Mouse (Mus musculus) thymus, postnatal 25 days (tissue): ENCODE results near the gene Ttbk1.
A peak's percentile ranks its signal among the peaks of the same experiment; 100 is the strongest.

ENCODE experiments used
- DNase-seq: peaks from one replicate; pipeline ENCODE4 v3.0.0; 2022

The Ttbk1 gene

GRCm38 (mm10) chr17:46476601-46477000, 10.9 kb downstream of the Ttbk1 start:
- peak; percentile 58 for DNase-seq

- no peak for DNase-seq
These were observed 19.6 kb downstream of the Ttbk1 start for GRCm38 (mm10) chr17:46467830-46468229.

GRCm38 (mm10) chr17:46462226-46462625, 25.2 kb downstream of the Ttbk1 start:
- no peak for DNase-seq

GRCm38 (mm10) chr17:46461347-46461746, 26.1 kb downstream of the Ttbk1 start:
- DNase-seq, result no peak

GRCm38 (mm10) chr17:46460673-46461072, 26.8 kb downstream of the Ttbk1 start:
- peak; percentile 35 for DNase-seq

- DNase-seq, result no peak
These were observed 29.0 kb downstream of the Ttbk1 start for GRCm38 (mm10) chr17:46458439-46458838.

- DNase-seq, result peak; percentile 59
These were observed 29.7 kb downstream of the Ttbk1 start for GRCm38 (mm10) chr17:46457791-46458190.

- peak; percentile 26 for DNase-seq
These were observed 32.3 kb downstream of the Ttbk1 start for GRCm38 (mm10) chr17:46455110-46455691.

- no peak for DNase-seq
These were observed 32.9 kb downstream of the Ttbk1 start for GRCm38 (mm10) chr17:46454539-46454938.

- no peak for DNase-seq
These were observed 33.5 kb downstream of the Ttbk1 start for GRCm38 (mm10) chr17:46453970-46454411.

- DNase-seq, result no peak
These were observed 34.0 kb downstream of the Ttbk1 start for GRCm38 (mm10) chr17:46453302-46453948.

GRCm38 (mm10) chr17:46452683-46453082, 34.8 kb downstream of the Ttbk1 start:
- no peak for DNase-seq

- no peak for DNase-seq
These were observed 41.2 kb downstream of the Ttbk1 start for GRCm38 (mm10) chr17:46446264-46446663.

- DNase-seq, result no peak
These were observed 42.5 kb downstream of the Ttbk1 start for GRCm38 (mm10) chr17:46444839-46445579.

GRCm38 (mm10) chr17:46439176-46439575, 48.3 kb downstream of the Ttbk1 start:
- DNase-seq, result no peak

GRCm38 (mm10) chr17:46438298-46438873, 49.1 kb downstream of the Ttbk1 start, which contains the start of gene Slc22a7:
Gene Slc22a7 (minus strand): TSS chr17:46438457.
- DNase-seq, result no peak

- peak; percentile 28 for DNase-seq
These were observed 50.7 kb downstream of the Ttbk1 start for GRCm38 (mm10) chr17:46436672-46437366.

- DNase-seq, result no peak
These were observed 53.8 kb downstream of the Ttbk1 start for GRCm38 (mm10) chr17:46433627-46434026.

GRCm38 (mm10) chr17:46428761-46429414, 58.6 kb downstream of the Ttbk1 start, which contains the start of gene Crip3:
Gene Crip3 (plus strand): TSS chr17:46428926.
- DNase-seq, result no peak

GRCm38 (mm10) chr17:46426496-46426895, 61.0 kb downstream of the Ttbk1 start:
- DNase-seq, result no peak

- DNase-seq, result no peak
These were observed 67.8 kb downstream of the Ttbk1 start for GRCm38 (mm10) chr17:46419717-46420116.

GRCm38 (mm10) chr17:46418628-46419027, 68.8 kb downstream of the Ttbk1 start:
- DNase-seq, result no peak
